10 mouse cellular contexts compared by ENCODE assay signal in genomic region chr15:79693740-79694139, GRCm38 (mm10). TPM values are rescaled to one million over a fixed set of nuclear protein-coding genes. Genes with fewer than 3 reads are reported as not detected.
A peak's percentile ranks its signal among the peaks of the same experiment; 100 is the strongest.
DNase-seq lines count a peak whose midpoint lies in the region; ATAC-seq lines count a peak whose summit lies in the region.
"Had no signal": no experiment of that assay in that cellular context is flagged by ENCODE, and none has a peak within 500 bp of the region (broad histone marks: within the 10 kb centered on the region; RNA-seq: fewer than 3 reads in every experiment).

No protein-coding gene starts in this region.

- H3K27me3 ChIP-seq in heart, embryonic 14.5 days (ENCODE audit: control insufficient read depth, insufficient read depth, low read length), result no peaks in the 10 kb centered on the region
- no peaks in the 10 kb centered on the region for H3K27me3 ChIP-seq in embryonic facial prominence, embryonic 10.5 days (replicated peaks; ENCODE audit: low read depth, poor library complexity, severe bottlenecking)
- no peaks in the 10 kb centered on the region for H3K27me3 ChIP-seq in midbrain, embryonic 16.5 days (ENCODE audit: control insufficient read depth, insufficient read depth, low read depth, low read length)

- H3K9me3 ChIP-seq in heart, embryonic 14.5 days (ENCODE audit: control insufficient read depth, low read length), result no peaks in the 10 kb centered on the region
- no peaks in the 10 kb centered on the region for H3K9me3 ChIP-seq in embryonic facial prominence, embryonic 10.5 days
- H3K9me3 ChIP-seq in midbrain, embryonic 16.5 days (replicated peaks; ENCODE audit: control insufficient read depth, low read length, poor library complexity, severe bottlenecking), result no peaks in the 10 kb centered on the region
- H3K9me3 ChIP-seq: midbrain, embryonic 12.5 days had no signal

- no peak overlapping the region for H3K27ac ChIP-seq in heart, embryonic 14.5 days (replicated peaks in 1 of 2; ENCODE audit: control insufficient read depth in 1 of 2, insufficient read depth in 1 of 2, low read depth in 2 of 2, low read length in 2 of 2)
- no peak overlapping the region for H3K27ac ChIP-seq in embryonic facial prominence, embryonic 10.5 days (replicated peaks)
- no peak overlapping the region for H3K27ac ChIP-seq in midbrain, embryonic 16.5 days (ENCODE audit: low read length)
- H3K27ac ChIP-seq: kidney, postnatal 0 days; midbrain, embryonic 12.5 days had no signal

- no peak for DNase-seq in heart, adult 8-10 months (ENCODE audit: low spot score)
- peak; percentile 27 for DNase-seq in B cell, adult 2 months
- no peak for DNase-seq in embryonic facial prominence, embryonic 10.5 days (ENCODE audit: low spot score)
- no peak for DNase-seq in right cerebral cortex, adult 2 months (ENCODE audit: low spot score in 2 of 2)
- DNase-seq in retina, postnatal 1 day, result no peak

- no peak for ATAC-seq in heart, embryonic 14.5 days (ENCODE audit: insufficient number of reproducible peaks, insufficient read depth, low FRiP score, low read depth)
- ATAC-seq in megakaryocyte, adult 5-6 weeks (ENCODE audit: poor library complexity, severe bottlenecking), result peak; percentile 17
- no peak for ATAC-seq in midbrain, embryonic 16.5 days

- 0 out of 2 replicates have a peak overlapping the region, but pooled peaks have one; percentile 32 for H3K4me2 ChIP-seq in heart, embryonic 14.5 days (ENCODE audit: low read length)
- H3K4me2 ChIP-seq in midbrain, embryonic 16.5 days (ENCODE audit: low read length), result no peak overlapping the region
- H3K4me2 ChIP-seq: midbrain, embryonic 12.5 days had no signal

- peaks cover 14 to 19% of the 10 kb centered on the region in 2 experiments for H3K4me1 ChIP-seq in heart, embryonic 14.5 days (ENCODE audit: control insufficient read depth in 2 of 2, insufficient read depth in 2 of 2, low read length in 2 of 2)
- H3K4me1 ChIP-seq in embryonic facial prominence, embryonic 10.5 days, result peaks cover 56% of the 10 kb centered on the region
- peaks cover 26% of the 10 kb centered on the region for H3K4me1 ChIP-seq in midbrain, embryonic 16.5 days (ENCODE audit: control insufficient read depth, insufficient read depth, low read length)

- no peak overlapping the region for H3K4me3 ChIP-seq in heart, embryonic 14.5 days (ENCODE audit: control insufficient read depth in 1 of 2, insufficient read depth in 1 of 2, low read depth in 1 of 2, low read length in 2 of 2)
- peak overlapping the region; percentile 21; the same call in 1 of the 2 replicates for H3K4me3 ChIP-seq in embryonic facial prominence, embryonic 10.5 days
- no peak overlapping the region for H3K4me3 ChIP-seq in midbrain, embryonic 16.5 days (ENCODE audit: low read depth, low read length)
- H3K4me3 ChIP-seq: midbrain, embryonic 12.5 days had no signal

- peaks cover 10% of the 10 kb centered on the region for H3K36me3 ChIP-seq in heart, embryonic 14.5 days (ENCODE audit: control insufficient read depth, insufficient read depth, low read length)
- H3K36me3 ChIP-seq in embryonic facial prominence, embryonic 10.5 days (replicated peaks), result peaks cover 44% of the 10 kb centered on the region
- no peaks in the 10 kb centered on the region for H3K36me3 ChIP-seq in midbrain, embryonic 16.5 days (ENCODE audit: control insufficient read depth, insufficient read depth, low read length)

- no peak overlapping the region for H3K9ac ChIP-seq in heart, embryonic 14.5 days (ENCODE audit: low read length)
- H3K9ac ChIP-seq in midbrain, embryonic 16.5 days (ENCODE audit: low read depth, low read length), result no peak overlapping the region
- H3K9ac ChIP-seq: midbrain, embryonic 12.5 days had no signal

- 67% methylated on average over 11 of the region's 11 CpGs for WGBS in heart, embryonic 14.5 days
- 84% methylated on average over 11 of the region's 11 CpGs for WGBS in embryonic facial prominence, embryonic 10.5 days
- WGBS in midbrain, embryonic 16.5 days, result 93% methylated on average over 11 of the region's 11 CpGs

RNA-seq across cellular contexts. Expression of gene Gtpbp1, which starts 3.1 kb away (rescaled TPM):
- 25.3 and 26.2 TPM in 2 replicates for polyA plus RNA-seq in heart, embryonic 14.5 days (2014; fragmentation: Nextera tagmentation; extraction: Ambion mirVana)
- 10 to 100 TPM; 24.8 to 31.0 (median 29.0) TPM for total RNA-seq in heart, adult 8-10 months (2022)
- polyA plus RNA-seq in embryonic facial prominence, embryonic 10.5 days (2016; fragmentation: Nextera tagmentation; extraction: Ambion mirVana), result 47.7 and 51.6 TPM in 2 replicates
- total RNA-seq in megakaryocyte, adult 5-6 weeks (2015), result 31.2 and 31.9 TPM in 2 replicates
- total RNA-seq in megakaryocyte, adult 5-6 weeks (2017), result 36.8 and 56.8 TPM in 2 replicates
- 51.4 and 53.6 TPM in 2 replicates for polyA plus RNA-seq in midbrain, embryonic 16.5 days (2015; fragmentation: Nextera tagmentation; extraction: Ambion mirVana)

RNA-seq across cellular contexts. Expression of gene Josd1, which starts 6.0 kb away (rescaled TPM):
- 17.5 and 18.2 TPM in 2 replicates for polyA plus RNA-seq in heart, embryonic 14.5 days (2014; fragmentation: Nextera tagmentation; extraction: Ambion mirVana)
- total RNA-seq in heart, adult 8-10 months (2022), result 10 to 100 TPM; 19.7 to 28.9 (median 23.3) TPM
- 22.9 and 23.9 TPM in 2 replicates for polyA plus RNA-seq in embryonic facial prominence, embryonic 10.5 days (2016; fragmentation: Nextera tagmentation; extraction: Ambion mirVana)
- total RNA-seq in megakaryocyte, adult 5-6 weeks (2015), result 6.7 and 8.0 TPM in 2 replicates
- 10.7 and 13.0 TPM in 2 replicates for total RNA-seq in megakaryocyte, adult 5-6 weeks (2017)
- 20.6 and 21.3 TPM in 2 replicates for polyA plus RNA-seq in midbrain, embryonic 16.5 days (2015; fragmentation: Nextera tagmentation; extraction: Ambion mirVana)

RNA-seq across cellular contexts. Expression of gene Tomm22, which starts 23.1 kb away (rescaled TPM):
- 233 and 237 TPM in 2 replicates for polyA plus RNA-seq in heart, embryonic 14.5 days (2014; fragmentation: Nextera tagmentation; extraction: Ambion mirVana)
- total RNA-seq in heart, adult 8-10 months (2022), result 100 to 1,000 TPM; 103 to 122 (median 108) TPM
- polyA plus RNA-seq in embryonic facial prominence, embryonic 10.5 days (2016; fragmentation: Nextera tagmentation; extraction: Ambion mirVana), result 250 and 258 TPM in 2 replicates
- 161 and 184 TPM in 2 replicates for total RNA-seq in megakaryocyte, adult 5-6 weeks (2015)
- total RNA-seq in megakaryocyte, adult 5-6 weeks (2017), result 81.2 and 82.1 TPM in 2 replicates
- 233 and 237 TPM in 2 replicates for polyA plus RNA-seq in midbrain, embryonic 16.5 days (2015; fragmentation: Nextera tagmentation; extraction: Ambion mirVana)

RNA-seq across cellular contexts. Expression of gene Cby1, which starts 34.7 kb away (rescaled TPM):
- 47.6 and 48.7 TPM in 2 replicates for polyA plus RNA-seq in heart, embryonic 14.5 days (2014; fragmentation: Nextera tagmentation; extraction: Ambion mirVana)
- 10 to 100 TPM; 16.1 to 24.6 (median 19.7) TPM for total RNA-seq in heart, adult 8-10 months (2022)
- 60.3 and 69.6 TPM in 2 replicates for polyA plus RNA-seq in embryonic facial prominence, embryonic 10.5 days (2016; fragmentation: Nextera tagmentation; extraction: Ambion mirVana)
- 9.9 and 12.9 TPM in 2 replicates for total RNA-seq in megakaryocyte, adult 5-6 weeks (2015)
- 45.0 and 52.0 TPM in 2 replicates for total RNA-seq in megakaryocyte, adult 5-6 weeks (2017)
- 101 and 105 TPM in 2 replicates for polyA plus RNA-seq in midbrain, embryonic 16.5 days (2015; fragmentation: Nextera tagmentation; extraction: Ambion mirVana)

RNA-seq across cellular contexts. Expression of gene Fam227a, which starts 35.0 kb away (rescaled TPM):
- polyA plus RNA-seq in heart, embryonic 14.5 days (2014; fragmentation: Nextera tagmentation; extraction: Ambion mirVana), result 0.66 and 2.0 TPM in 2 replicates
- under 1 TPM; 0.37 to 0.82 (median 0.63) TPM for total RNA-seq in heart, adult 8-10 months (2022)
- 2.0 and 2.3 TPM in 2 replicates for polyA plus RNA-seq in embryonic facial prominence, embryonic 10.5 days (2016; fragmentation: Nextera tagmentation; extraction: Ambion mirVana)
- total RNA-seq in megakaryocyte, adult 5-6 weeks (2015), result 0.20 and 0.87 TPM in 2 replicates
- 0.12 and 1.2 TPM in 2 replicates for total RNA-seq in megakaryocyte, adult 5-6 weeks (2017)
- 4.0 and 5.1 TPM in 2 replicates for polyA plus RNA-seq in midbrain, embryonic 16.5 days (2015; fragmentation: Nextera tagmentation; extraction: Ambion mirVana)

Comparison
In these comparisons a context has a peak if more than half of its experiments do, and no peak if none do; other contexts are left out.
1. DNase-seq: peak in B cell, adult 2 months (2 of 2); none in heart, adult 8-10 months (single experiment), embryonic facial prominence, embryonic 10.5 days (single experiment), right cerebral cortex, adult 2 months (0 of 2) and retina, postnatal 1 day (single experiment).